Mouse (Mus musculus): ENCODE results near the gene Slc15a4. TPM values are rescaled to one million over a fixed set of nuclear protein-coding genes. Genes with fewer than 3 reads are reported as not detected.

The Slc15a4 gene
- polyA plus RNA-seq (2017; shearing (Covaris generic)), result 1 to 10 TPM; 3.2 to 4.1 TPM

DNA sequence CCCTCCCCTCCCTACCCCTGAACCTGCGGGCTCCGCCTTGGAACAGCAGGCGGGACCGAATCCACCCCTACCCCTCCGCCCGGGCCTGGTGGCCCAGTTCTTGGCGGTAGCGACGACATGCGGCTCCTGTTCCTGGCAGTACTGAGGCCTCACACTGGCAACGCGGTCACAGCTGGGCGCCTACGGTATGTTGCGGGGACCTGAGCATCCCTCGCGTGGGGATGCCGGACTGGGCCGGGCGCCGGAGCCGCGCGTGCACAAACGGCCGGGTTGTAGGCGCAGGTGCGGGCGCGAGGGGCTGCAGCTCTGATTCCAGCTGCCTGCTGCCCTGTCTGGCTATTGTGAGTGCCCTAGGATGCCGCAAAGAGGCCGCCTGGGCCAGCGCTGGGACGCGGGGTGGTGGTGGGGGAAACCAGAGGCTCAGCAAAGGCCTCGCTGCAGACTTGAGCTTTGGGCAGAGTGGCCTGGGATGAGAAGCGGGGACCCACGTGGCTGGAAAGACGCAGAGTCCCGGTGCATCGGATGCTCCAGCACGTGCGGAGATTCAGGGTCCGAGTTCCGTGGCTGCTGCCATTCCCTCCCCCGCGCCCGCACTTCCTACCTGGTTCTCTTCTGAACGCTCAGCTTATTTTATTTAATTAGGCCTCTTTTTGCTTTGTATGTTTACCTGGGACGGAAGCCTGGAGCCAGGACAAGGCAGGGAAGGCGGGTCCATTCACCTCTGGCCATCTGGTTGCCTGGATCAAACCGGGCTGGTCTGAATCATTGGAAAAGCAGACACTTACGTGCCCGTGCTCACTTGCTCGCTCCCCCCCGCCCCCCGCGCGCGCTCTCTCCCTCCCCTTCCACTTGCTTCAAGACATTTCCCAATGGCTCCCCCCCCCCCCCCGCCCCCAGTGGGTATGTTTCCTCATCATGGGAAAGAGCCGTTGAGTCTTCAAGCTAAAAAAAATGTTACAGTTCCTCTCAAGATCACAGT, at the start of gene Slc15a4, which contains the start of gene Glt1d1:
Slc15a4 (minus strand) TSS at position 731 of the 979 bp plus-strand sequence.
Glt1d1 (plus strand) TSS at position 96 of the 979 bp plus-strand sequence.
- no peak for ATAC-seq

DNA sequence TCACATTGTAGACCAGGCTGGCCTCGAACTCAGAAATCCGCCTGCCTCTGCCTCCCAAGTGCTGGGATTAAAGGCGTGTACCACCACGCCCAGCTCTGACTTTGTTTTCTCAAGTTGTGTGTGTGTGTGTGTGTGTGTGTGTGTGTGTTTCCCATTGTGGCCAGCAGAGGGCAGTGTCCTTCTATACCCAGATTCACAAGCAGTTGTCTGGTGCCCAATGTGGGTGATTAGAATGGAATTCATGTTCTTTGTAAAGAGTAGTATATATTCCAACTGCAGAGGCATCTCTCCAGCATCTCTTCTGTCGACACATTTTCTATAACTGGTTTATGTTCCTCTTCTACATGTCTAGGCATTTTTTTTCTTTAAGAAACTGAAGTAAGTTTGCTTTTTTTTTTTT, 45.8 kb upstream of the Slc15a4 start:
- ATAC-seq, result no peak

- no peak for ATAC-seq
These were observed 44.9 kb upstream of the Slc15a4 start for GRCm38 (mm10) chr5:127677561-127677960.

GRCm38 (mm10) chr5:127673913-127674312, 41.2 kb upstream of the Slc15a4 start:
- ATAC-seq, result no peak

DNA sequence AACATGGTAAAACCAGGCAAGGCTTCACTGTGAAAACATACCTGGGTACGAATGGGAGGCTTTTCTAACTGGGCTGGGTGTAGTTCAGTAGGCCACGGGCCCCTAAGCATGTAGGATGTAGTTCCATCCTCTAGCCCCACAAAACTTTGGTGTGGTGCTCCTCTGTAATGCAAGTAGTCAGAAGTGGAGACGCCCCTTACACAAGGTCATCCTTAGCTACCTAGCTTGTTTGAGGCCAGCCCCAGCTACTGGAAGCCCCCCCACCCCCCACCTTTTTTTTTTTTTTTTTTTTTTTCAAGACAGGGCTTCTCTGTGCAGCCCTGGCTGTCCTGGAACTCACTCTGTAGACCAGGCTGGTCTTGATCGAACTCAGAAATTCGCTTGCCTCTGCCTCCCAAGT, 28.3 kb upstream of the Slc15a4 start:
- ATAC-seq, result no peak

- ATAC-seq, result no peak
These were observed 27.6 kb upstream of the Slc15a4 start for GRCm38 (mm10) chr5:127660267-127660666.

GRCm38 (mm10) chr5:127659312-127659711, 26.6 kb upstream of the Slc15a4 start:
- ATAC-seq, result no peak

- no peak for ATAC-seq
These were observed 25.6 kb upstream of the Slc15a4 start for GRCm38 (mm10) chr5:127658257-127658656.

DNA sequence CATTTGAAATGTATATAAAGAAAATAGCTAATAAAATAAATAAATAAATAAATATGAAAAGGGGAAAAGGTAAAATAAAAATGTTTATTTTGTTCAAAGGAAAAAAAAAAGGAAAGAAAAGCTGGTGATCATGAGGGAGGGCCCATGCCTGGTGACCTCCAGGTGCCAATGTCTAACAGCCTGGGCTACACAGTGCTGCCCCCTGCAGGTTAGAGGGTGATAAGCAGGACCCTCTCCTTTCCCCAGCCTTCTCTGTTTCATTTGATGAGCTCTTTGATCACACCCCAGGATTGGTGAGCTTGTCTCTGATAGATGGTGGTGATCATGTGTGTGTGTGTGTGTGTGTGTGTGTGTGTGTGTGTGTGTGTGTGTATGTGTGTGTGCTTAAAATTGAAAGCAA, 16.4 kb upstream of the Slc15a4 start:
- ATAC-seq, result no peak

GRCm38 (mm10) chr5:127648046-127648445, 15.3 kb upstream of the Slc15a4 start:
- no peak for ATAC-seq

DNA sequence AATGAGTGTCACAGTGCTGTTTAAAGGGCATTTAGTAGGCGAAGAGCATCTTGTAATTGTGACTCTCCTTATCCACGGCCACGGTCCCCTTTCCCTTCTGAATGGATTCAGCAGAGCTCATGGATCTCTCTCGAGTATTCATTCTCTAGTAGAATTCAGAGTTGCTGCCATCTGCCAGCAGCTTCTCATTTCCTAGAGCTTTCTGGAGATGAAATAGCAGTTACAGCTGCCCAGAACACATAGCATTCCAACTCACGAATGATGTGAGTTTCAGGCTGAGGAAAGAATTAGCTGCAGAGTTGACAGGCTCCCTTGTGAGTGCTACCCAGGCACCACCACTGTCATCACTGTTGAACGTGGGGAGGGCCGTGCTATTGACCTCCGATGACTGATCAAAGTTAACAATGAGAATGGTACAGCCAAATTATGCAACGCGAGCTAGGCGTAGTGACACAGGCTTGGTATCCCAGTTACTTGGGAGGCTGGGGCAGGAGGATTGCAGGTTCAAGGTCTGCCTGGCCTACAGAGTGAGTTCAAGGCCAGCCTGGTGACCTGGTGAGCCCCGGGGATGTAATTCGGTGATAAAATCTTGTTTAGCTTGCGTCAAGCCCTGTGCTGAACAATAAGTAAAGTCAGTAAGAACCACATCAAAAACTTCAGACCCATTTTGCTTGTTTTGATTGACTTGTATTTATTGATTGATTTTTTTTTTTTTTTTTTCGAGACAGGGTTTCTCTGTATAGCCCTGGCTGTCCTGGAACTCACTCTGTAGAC, 8.7 kb upstream of the Slc15a4 start:
- no peak for ATAC-seq

DNA sequence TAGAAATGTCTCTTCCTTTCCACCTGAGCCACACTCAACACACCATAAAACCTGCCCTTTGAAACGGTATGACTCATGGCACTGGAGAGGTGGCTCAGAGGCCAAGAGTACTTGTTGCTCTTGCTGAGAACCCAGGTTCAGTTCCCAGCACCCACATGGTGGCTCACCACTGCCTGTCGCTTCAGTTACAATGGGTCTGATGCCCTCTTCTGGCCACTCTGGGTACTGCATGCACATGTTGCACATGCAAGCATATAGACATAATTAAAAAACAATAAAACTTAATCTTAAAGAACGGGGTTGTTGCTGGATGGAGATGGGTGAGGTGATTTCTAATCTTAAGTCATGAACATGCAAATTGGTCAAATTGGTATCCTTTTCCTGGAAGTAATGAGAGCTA, 7.7 kb upstream of the Slc15a4 start:
- ATAC-seq, result no peak

GRCm38 (mm10) chr5:127639635-127640034, 6.9 kb upstream of the Slc15a4 start:
- ATAC-seq, result no peak

DNA sequence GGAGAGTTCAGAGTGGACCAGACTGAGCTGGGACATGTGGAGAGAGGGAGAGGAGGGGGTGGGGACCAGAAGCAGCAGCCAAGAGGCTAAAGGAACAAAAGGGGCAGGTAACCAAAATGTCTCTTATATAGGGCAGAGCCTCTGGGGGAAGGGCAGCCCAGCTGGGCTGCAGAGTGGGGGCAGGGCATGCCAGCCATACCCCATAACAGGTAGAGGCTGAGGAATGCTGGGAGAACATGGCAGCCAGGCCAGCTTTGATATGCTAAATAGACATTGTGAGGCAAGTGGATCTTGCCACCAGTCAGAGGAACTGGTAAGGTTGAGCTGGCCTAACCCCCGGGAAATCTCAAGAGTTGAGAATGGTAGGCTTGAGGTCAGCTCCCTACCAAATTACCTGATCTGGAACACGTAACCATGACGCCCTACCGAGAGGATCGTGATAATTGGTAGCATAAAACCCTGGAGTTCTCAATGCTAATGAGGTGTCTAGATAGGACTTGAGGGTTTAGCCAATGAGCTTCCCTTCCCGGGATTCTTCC, 6.4 kb upstream of the Slc15a4 start:
- ATAC-seq, result no peak

GRCm38 (mm10) chr5:127638177-127638576, 5.5 kb upstream of the Slc15a4 start:
- no peak for ATAC-seq

DNA sequence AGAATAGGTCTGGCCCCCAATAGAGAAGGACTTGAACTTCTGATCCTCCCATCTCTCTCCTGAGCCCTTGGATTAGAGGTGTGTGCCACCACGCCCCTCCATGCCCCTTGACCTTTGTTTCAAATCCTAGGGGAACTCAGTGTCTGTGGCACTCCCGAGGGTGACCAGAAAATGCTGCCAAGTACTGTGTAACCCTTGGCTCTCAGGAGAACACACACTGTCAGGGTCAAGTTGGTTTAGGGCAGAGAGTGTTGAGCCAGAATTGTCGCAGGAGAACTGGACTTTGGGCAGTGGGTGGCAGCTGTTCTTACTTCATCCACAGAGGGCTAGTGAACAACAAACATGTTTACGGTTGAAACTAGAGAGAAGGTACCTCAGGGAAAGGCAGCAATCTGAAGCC, 4.9 kb upstream of the Slc15a4 start:
- ATAC-seq, result no peak

GRCm38 (mm10) chr5:127633666-127634065, 969 bp upstream of the Slc15a4 start:
- no peak for ATAC-seq

- ATAC-seq, result no peak
These were observed 491 bp upstream of the Slc15a4 start for GRCm38 (mm10) chr5:127633188-127633587.

DNA sequence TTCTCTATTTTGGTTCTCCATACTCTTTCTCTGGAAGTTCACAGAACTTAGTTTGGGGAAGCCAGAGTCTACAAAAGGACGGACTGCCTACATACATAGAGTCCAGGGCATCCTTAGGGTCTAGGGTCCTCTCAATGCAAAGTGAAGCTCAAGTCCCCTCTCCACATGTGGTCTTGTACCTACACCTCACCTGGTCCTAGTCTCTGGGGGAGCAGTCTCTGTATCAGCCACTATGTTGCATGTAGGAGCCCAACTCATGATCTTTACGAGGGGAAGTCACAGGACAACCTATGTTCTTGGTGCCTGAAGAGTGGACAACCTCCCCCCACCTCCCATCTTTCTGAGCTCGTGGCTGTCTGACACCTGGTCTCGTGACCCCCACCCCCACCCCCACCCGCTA, 1.0 kb downstream of the Slc15a4 start:
- no peak for ATAC-seq

DNA sequence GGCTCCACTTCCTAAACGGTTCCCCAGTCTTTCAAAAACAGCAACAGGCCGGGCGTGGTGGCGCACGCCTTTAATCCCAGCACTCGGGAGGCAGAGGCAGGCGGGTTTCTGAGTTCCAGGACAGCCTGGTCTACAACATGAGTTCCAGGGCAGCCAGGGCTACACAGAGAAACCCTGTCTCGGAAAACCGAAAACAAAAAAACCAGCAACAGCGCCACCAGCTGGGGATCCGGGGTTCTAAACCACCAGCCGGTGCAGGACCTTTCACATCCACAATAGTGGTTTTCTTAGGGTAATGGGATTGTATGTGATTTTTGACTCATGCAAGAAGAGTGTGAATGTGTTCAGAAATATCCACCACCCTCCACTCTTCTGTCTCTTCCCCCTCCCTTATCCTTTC, 5.5 kb downstream of the Slc15a4 start:
- no peak for ATAC-seq

- ATAC-seq, result no peak
These were observed 8.1 kb downstream of the Slc15a4 start for GRCm38 (mm10) chr5:127624427-127625213.

DNA sequence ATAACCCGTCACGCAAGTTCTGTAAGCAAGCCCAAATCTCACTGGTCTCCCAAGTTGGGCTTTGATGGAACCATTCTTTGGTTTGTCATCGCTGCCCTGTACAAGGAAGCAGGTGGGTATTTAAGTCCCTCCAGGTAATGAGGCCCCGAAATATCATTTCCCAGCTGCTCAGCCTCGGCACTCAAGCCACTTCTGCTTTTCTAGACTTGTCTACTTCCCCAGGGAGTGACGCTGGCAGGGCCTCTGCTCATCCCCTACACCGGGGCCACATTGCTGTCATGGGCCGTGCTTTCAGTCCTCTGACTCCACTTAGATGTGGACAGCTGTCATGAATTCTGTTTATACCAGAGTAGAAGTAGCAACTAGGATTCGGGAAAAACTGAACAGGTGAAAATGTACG, 11.6 kb downstream of the Slc15a4 start:
- no peak for ATAC-seq
